Mouse (Mus musculus) v-Abl transformed pro-B cells (cell line): ENCODE data around the gene Vmn1r218.
"Not testable (repeated sequence)": the region's sequence is repeated elsewhere in the genome, so short reads cannot be mapped to it uniquely, and the experiment has no call there.

Experiments used
- in situ Hi-C, 2 experiments: fragments of 400-800 bp; cut with MboI; formaldehyde crosslinking; loops; one replicate each; pipeline ENCODE4 v1.15.1; 2025; ENCODE audit not compliant: unreplicated experiment in 2 of 2

Gene Vmn1r218

GRCm38 (mm10) chr13:23133099-23133498 is at the start of gene Vmn1r218:
Gene Vmn1r218, plus strand, starts transcription at chr13:23133155.
- in situ Hi-C loops: no loop called here

- in situ Hi-C loops: no loop called here
Observed at GRCm38 (mm10) chr13:23094386-23094785, 38.6 kb upstream of the Vmn1r218 start.

- in situ Hi-C loops: not testable (repeated sequence)
Observed at GRCm38 (mm10) chr13:23118126-23118525, 14.8 kb upstream of the Vmn1r218 start, which contains the start of gene Vmn1r217. Gene Vmn1r217, minus strand, starts transcription at chr13:23118226.

GRCm38 (mm10) chr13:23120611-23121010 is 12.3 kb upstream of the Vmn1r218 start:
- in situ Hi-C loops: no loop called here

- in situ Hi-C loops: no loop called here
Observed at GRCm38 (mm10) chr13:23133501-23133900, 546 bp downstream of the Vmn1r218 start.

GRCm38 (mm10) chr13:23138880-23139279 is 5.9 kb downstream of the Vmn1r218 start:
- in situ Hi-C loops: no loop called here

GRCm38 (mm10) chr13:23157848-23158247 is 24.9 kb downstream of the Vmn1r218 start:
- in situ Hi-C loops: no loop called here

- in situ Hi-C loops: no loop called here
Observed at GRCm38 (mm10) chr13:23159012-23159411, 26.1 kb downstream of the Vmn1r218 start, which contains the start of gene Vmn1r219. Gene Vmn1r219, plus strand, starts transcription at chr13:23159312.

GRCm38 (mm10) chr13:23166471-23166870 is 33.5 kb downstream of the Vmn1r218 start:
- in situ Hi-C loops: not testable (repeated sequence)

- in situ Hi-C loops: no loop called here
Observed at GRCm38 (mm10) chr13:23187875-23188274, 54.9 kb downstream of the Vmn1r218 start, which contains the start of gene Vmn1r220. Gene Vmn1r220, minus strand, starts transcription at chr13:23187975.
